ENCODE assay signal across 8 mouse cellular contexts in the genomic region with DNA sequence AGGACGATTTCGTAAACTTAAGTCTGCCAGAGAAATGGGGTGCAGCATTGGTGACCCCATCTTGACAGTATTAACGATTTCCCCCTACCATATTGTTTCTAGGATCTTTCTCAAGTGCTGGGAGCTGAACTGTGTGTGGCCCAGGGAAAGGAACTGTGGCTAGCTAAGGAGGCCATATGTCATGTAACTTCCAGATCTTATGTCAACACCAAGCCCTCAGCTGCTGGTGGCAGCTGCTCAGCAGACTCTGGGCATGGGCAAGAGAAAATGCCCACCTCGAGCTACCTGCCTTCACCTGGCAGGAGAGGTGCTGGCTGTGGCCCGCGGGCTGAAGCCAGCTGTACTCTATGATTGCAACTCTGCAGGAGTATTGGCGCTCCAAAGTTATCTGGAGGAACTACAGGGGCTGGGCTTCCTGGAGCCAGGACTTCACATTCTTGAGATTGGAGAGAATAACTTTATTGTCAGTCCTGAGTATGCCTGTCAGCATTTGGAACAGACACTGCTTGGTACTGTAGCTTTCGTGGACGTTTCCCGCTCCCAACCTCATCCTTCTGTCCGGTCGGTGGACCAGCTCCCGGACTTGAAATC. TPM values are rescaled to one million over a fixed set of nuclear protein-coding genes. Genes with fewer than 3 reads are reported as not detected.
DNase-seq lines count a peak whose midpoint lies in the region; ATAC-seq lines count a peak whose summit lies in the region.

No protein-coding gene starts in this region.

- H3K27me3 ChIP-seq in neural tube, embryonic 11.5 days (ENCODE audit: control insufficient read depth, insufficient read depth, low read length), result no peaks in the 10 kb centered on the region
- no peaks in the 10 kb centered on the region for H3K27me3 ChIP-seq in forebrain, embryonic 10.5 days (ENCODE audit: poor library complexity, severe bottlenecking)
- no peaks in the 10 kb centered on the region for H3K27me3 ChIP-seq in limb, embryonic 11.5 days (ENCODE audit: control insufficient read depth, insufficient read depth, low read length)
- H3K27me3 ChIP-seq in stomach, embryonic 15.5 days (replicated peaks), result no peaks in the 10 kb centered on the region

- no peak for DNase-seq in neural tube, embryonic 11.5 days (ENCODE audit: low spot score)
- no peak for DNase-seq in neural tube, embryonic 10.5 days (ENCODE audit: extremely low spot score, low spot score)
- no peak for DNase-seq in forebrain, embryonic 10.5 days (ENCODE audit: extremely low spot score, low spot score)
- no peak for DNase-seq in limb, embryonic 11.5 days (ENCODE audit: low spot score)
- no peak for DNase-seq in frontal cortex, adult 2 months (ENCODE audit: extremely low spot score in 1 of 2, low spot score in 1 of 2)
- DNase-seq in left cerebral cortex, postnatal 36 days (ENCODE audit: low spot score in 2 of 2), result no peak
- DNase-seq in embryo, embryonic 10 days (ENCODE audit: low spot score), result no peak

- H3K27ac ChIP-seq in neural tube, embryonic 11.5 days (ENCODE audit: low read depth, low read length), result no peak overlapping the region
- H3K27ac ChIP-seq in forebrain, embryonic 10.5 days, result peak overlapping the region; percentile 92
- no peak overlapping the region; the same call in 1 of the 2 replicates for H3K27ac ChIP-seq in limb, embryonic 11.5 days (replicated peaks; ENCODE audit: low read depth, low read length)
- H3K27ac ChIP-seq in stomach, embryonic 15.5 days, result peak overlapping the region; percentile 86

- H3K4me3 ChIP-seq in neural tube, embryonic 11.5 days (ENCODE audit: low read depth, low read length), result peak overlapping the region; percentile 67
- peak overlapping the region; percentile 79 for H3K4me3 ChIP-seq in forebrain, embryonic 10.5 days
- H3K4me3 ChIP-seq in limb, embryonic 11.5 days (ENCODE audit: low read depth, low read length), result peak overlapping the region; percentile 75
- peak overlapping the region; percentile 73 for H3K4me3 ChIP-seq in stomach, embryonic 15.5 days (replicated peaks)

- no peak for ATAC-seq in neural tube, embryonic 11.5 days (ENCODE audit: insufficient read depth, low FRiP score, low TSS enrichment)
- ATAC-seq in limb, embryonic 11.5 days (ENCODE audit: insufficient number of reproducible peaks, low FRiP score, low TSS enrichment, low read depth), result no peak
- ATAC-seq in stomach, embryonic 15.5 days (ENCODE audit: insufficient read depth, low FRiP score, low read depth), result no peak

- intact Hi-C loops in left cerebral cortex, postnatal 36 days (cut with DNase I), result no loop called here

- H3K4me2 ChIP-seq in neural tube, embryonic 11.5 days (ENCODE audit: low read depth), result peak overlapping the region; percentile 62
- peak overlapping the region; percentile 53 for H3K4me2 ChIP-seq in limb, embryonic 11.5 days (ENCODE audit: low read depth, severe bottlenecking)
- peak overlapping the region; percentile 62 for H3K4me2 ChIP-seq in stomach, embryonic 15.5 days

- H3K36me3 ChIP-seq in neural tube, embryonic 11.5 days (ENCODE audit: control insufficient read depth, insufficient read depth, low read length), result no peaks in the 10 kb centered on the region
- no peaks in the 10 kb centered on the region for H3K36me3 ChIP-seq in forebrain, embryonic 10.5 days (replicated peaks)
- no peaks in the 10 kb centered on the region for H3K36me3 ChIP-seq in limb, embryonic 11.5 days (ENCODE audit: control insufficient read depth, insufficient read depth, low read length)
- H3K36me3 ChIP-seq in stomach, embryonic 15.5 days, result no peaks in the 10 kb centered on the region

- H3K9me3 ChIP-seq in neural tube, embryonic 11.5 days (ENCODE audit: control insufficient read depth, low read length), result no peaks in the 10 kb centered on the region
- no peaks in the 10 kb centered on the region for H3K9me3 ChIP-seq in forebrain, embryonic 10.5 days
- H3K9me3 ChIP-seq in limb, embryonic 11.5 days (ENCODE audit: control insufficient read depth, low read length), result no peaks in the 10 kb centered on the region
- no peaks in the 10 kb centered on the region for H3K9me3 ChIP-seq in stomach, embryonic 15.5 days

- H3K9ac ChIP-seq in neural tube, embryonic 11.5 days (ENCODE audit: low read length), result peak overlapping the region; percentile 55; the same call in 1 of the 2 replicates
- no peak overlapping the region for H3K9ac ChIP-seq in limb, embryonic 11.5 days (ENCODE audit: low read length)
- H3K9ac ChIP-seq in stomach, embryonic 15.5 days, result peak overlapping the region; percentile 39; the same call in 1 of the 2 replicates

- H3K4me1 ChIP-seq in neural tube, embryonic 11.5 days (ENCODE audit: control insufficient read depth, insufficient read depth, low read length), result 0 out of 2 replicates have a peak, but pooled peaks cover 9% of the 10 kb centered on the region
- peaks cover 31% of the 10 kb centered on the region for H3K4me1 ChIP-seq in forebrain, embryonic 10.5 days
- H3K4me1 ChIP-seq in limb, embryonic 11.5 days (ENCODE audit: control insufficient read depth, insufficient read depth, low read length), result peaks cover 10% of the 10 kb centered on the region; the same call in 1 of the 2 replicates
- H3K4me1 ChIP-seq in stomach, embryonic 15.5 days, result peaks cover 31% of the 10 kb centered on the region

- 94% methylated on average over 13 of the region's 13 CpGs for WGBS in neural tube, embryonic 11.5 days
- 93% methylated on average over 13 of the region's 13 CpGs for WGBS in forebrain, embryonic 10.5 days
- 90% methylated on average over 13 of the region's 13 CpGs for WGBS in limb, embryonic 11.5 days
- WGBS in stomach, embryonic 15.5 days, result 73% methylated on average over 13 of the region's 13 CpGs

RNA-seq across cellular contexts. Expression of gene A130010J15Rik, which starts 6.4 kb away (rescaled TPM):
- 16.6 and 17.2 TPM in 2 replicates for polyA plus RNA-seq in neural tube, embryonic 11.5 days (2014; fragmentation: Nextera tagmentation; extraction: Ambion mirVana)
- 17.0 and 18.1 TPM in 2 replicates for polyA plus RNA-seq in forebrain, embryonic 10.5 days (2016; fragmentation: Nextera tagmentation; extraction: Ambion mirVana)
- 15.5 and 17.8 TPM in 2 replicates for polyA plus RNA-seq in limb, embryonic 11.5 days (2014; fragmentation: Nextera tagmentation; extraction: Ambion mirVana)
- polyA plus RNA-seq in stomach, embryonic 15.5 days (2015; fragmentation: Nextera tagmentation; extraction: Ambion mirVana), result 14.6 and 16.3 TPM in 2 replicates
- 3.6 and 4.8 TPM in 2 replicates for polyA plus RNA-seq in frontal cortex, adult 2 months (2012; rRNA removed)
- 1 to 10 TPM; 2.6 to 3.2 TPM for total RNA-seq in left cerebral cortex, postnatal 36 days (2021)

RNA-seq across cellular contexts. Expression of gene Irf6, which starts 21.3 kb away (rescaled TPM):
- 5.4 and 5.5 TPM in 2 replicates for polyA plus RNA-seq in neural tube, embryonic 11.5 days (2014; fragmentation: Nextera tagmentation; extraction: Ambion mirVana)
- 3.8 and 3.9 TPM in 2 replicates for polyA plus RNA-seq in forebrain, embryonic 10.5 days (2016; fragmentation: Nextera tagmentation; extraction: Ambion mirVana)
- 8.2 and 11.5 TPM in 2 replicates for polyA plus RNA-seq in limb, embryonic 11.5 days (2014; fragmentation: Nextera tagmentation; extraction: Ambion mirVana)
- 56.3 and 56.6 TPM in 2 replicates for polyA plus RNA-seq in stomach, embryonic 15.5 days (2015; fragmentation: Nextera tagmentation; extraction: Ambion mirVana)
- 0.84 and 1.9 TPM in 2 replicates for polyA plus RNA-seq in frontal cortex, adult 2 months (2012; rRNA removed)
- 1 to 10 TPM in 1 of 2 experiments, under 1 TPM in 1; 0.99 to 1.7 TPM for total RNA-seq in left cerebral cortex, postnatal 36 days (2021)

RNA-seq across cellular contexts. Expression of gene Traf3ip3, which starts 27.3 kb away (rescaled TPM):
- 1.6 and 2.6 TPM in 2 replicates for polyA plus RNA-seq in neural tube, embryonic 11.5 days (2014; fragmentation: Nextera tagmentation; extraction: Ambion mirVana)
- polyA plus RNA-seq in forebrain, embryonic 10.5 days (2016; fragmentation: Nextera tagmentation; extraction: Ambion mirVana), result 1.5 and 2.0 TPM in 2 replicates
- polyA plus RNA-seq in limb, embryonic 11.5 days (2014; fragmentation: Nextera tagmentation; extraction: Ambion mirVana), result 1.2 and 1.5 TPM in 2 replicates
- 3.9 and 5.6 TPM in 2 replicates for polyA plus RNA-seq in stomach, embryonic 15.5 days (2015; fragmentation: Nextera tagmentation; extraction: Ambion mirVana)
- 1.00 and 1.6 TPM in 2 replicates for polyA plus RNA-seq in frontal cortex, adult 2 months (2012; rRNA removed)
- 1 to 10 TPM; 1.6 to 2.0 TPM for total RNA-seq in left cerebral cortex, postnatal 36 days (2021)

RNA-seq across cellular contexts. Expression of gene Lamb3, which starts 33.3 kb away (rescaled TPM):
- 0.09 and 0.62 TPM in 2 replicates for polyA plus RNA-seq in neural tube, embryonic 11.5 days (2014; fragmentation: Nextera tagmentation; extraction: Ambion mirVana)
- polyA plus RNA-seq in forebrain, embryonic 10.5 days (2016; fragmentation: Nextera tagmentation; extraction: Ambion mirVana), result 0.14 and 0.20 TPM in 2 replicates
- polyA plus RNA-seq in limb, embryonic 11.5 days (2014; fragmentation: Nextera tagmentation; extraction: Ambion mirVana), result 0.60 and 0.79 TPM in 2 replicates
- polyA plus RNA-seq in stomach, embryonic 15.5 days (2015; fragmentation: Nextera tagmentation; extraction: Ambion mirVana), result 10.3 and 12.5 TPM in 2 replicates
- 0.99 and 1.0 TPM in 2 replicates for polyA plus RNA-seq in frontal cortex, adult 2 months (2012; rRNA removed)
- total RNA-seq in left cerebral cortex, postnatal 36 days (2021), result 1 to 10 TPM in 1 of 2 experiments, under 1 TPM in 1; 0.89 to 1.6 TPM

RNA-seq across cellular contexts. Expression of gene Diexf, which starts 44.2 kb away (rescaled TPM):
- 10.8 and 11.3 TPM in 2 replicates for polyA plus RNA-seq in neural tube, embryonic 11.5 days (2014; fragmentation: Nextera tagmentation; extraction: Ambion mirVana)
- polyA plus RNA-seq in forebrain, embryonic 10.5 days (2016; fragmentation: Nextera tagmentation; extraction: Ambion mirVana), result 10.2 TPM in 2 replicates
- polyA plus RNA-seq in limb, embryonic 11.5 days (2014; fragmentation: Nextera tagmentation; extraction: Ambion mirVana), result 12.2 and 13.3 TPM in 2 replicates
- 6.8 and 8.5 TPM in 2 replicates for polyA plus RNA-seq in stomach, embryonic 15.5 days (2015; fragmentation: Nextera tagmentation; extraction: Ambion mirVana)
- 17.9 and 18.5 TPM in 2 replicates for polyA plus RNA-seq in frontal cortex, adult 2 months (2012; rRNA removed)
- 10 to 100 TPM; 14.3 to 20.4 TPM for total RNA-seq in left cerebral cortex, postnatal 36 days (2021)

Comparison
In these comparisons a context has a peak if more than half of its experiments do, and no peak if none do; other contexts are left out.
1. H3K27ac ChIP-seq: peak in forebrain, embryonic 10.5 days (single experiment) and stomach, embryonic 15.5 days (single experiment); none in neural tube, embryonic 11.5 days (single experiment) and limb, embryonic 11.5 days (single experiment).
2. Peak in every context shown above with its lines, with median percentiles within 50 percentile points of each other: H3K4me2 ChIP-seq and H3K4me3 ChIP-seq.